Mouse (Mus musculus): ENCODE measurements at regions not wholly inside any gene's neighbourhood (a gene's known extent, or its start where the extent isn't known, plus 50 kb on each side); places are given as distances from the start of the nearest gene placed in this dataset.

DNA sequence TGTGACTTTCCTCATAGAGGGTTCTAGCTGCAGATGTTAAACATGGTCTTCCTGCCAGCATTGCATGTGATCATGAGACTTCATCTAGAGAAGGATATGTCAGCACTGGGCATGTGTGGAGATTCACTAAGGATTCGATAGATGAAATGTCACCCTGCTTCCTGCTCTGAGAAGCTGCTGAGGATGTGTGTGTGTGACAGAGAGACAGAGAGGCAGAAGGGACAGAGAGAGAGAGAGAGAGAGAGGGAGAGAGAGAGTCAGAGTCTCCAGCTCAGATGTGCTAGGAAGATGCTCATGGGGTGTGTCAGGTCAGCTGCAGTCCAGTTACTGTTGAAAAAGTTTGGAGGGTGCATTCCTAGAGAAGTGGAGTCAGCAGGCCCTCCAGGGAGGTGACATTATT lies 78.9 kb upstream of the Glrp1 start:
- no peak for TF ChIP-seq CTCF (IDR thresholded peaks at IDR 0.05; ENCODE audit: borderline replicate concordance, insufficient read depth, low read depth, low read length)
- DNase-seq, result no peak
- WGBS, result 87% methylated on average over 1 of the region's 1 CpGs
- Histone ChIP-seq H3K27me3 (ENCODE audit: control insufficient read depth, insufficient read depth, low read length) (no peaks in the 10 kb centered on the region; the same call in 1 of the 2 replicates), H3K27ac (ENCODE audit: insufficient read depth, low read length) (no peak overlapping the region), H3K4me1 (ENCODE audit: control insufficient read depth, insufficient read depth, low read length) (no peaks in the 10 kb centered on the region), H3K4me3 (replicated peaks; ENCODE audit: insufficient read depth, low read depth, low read length) (no peak overlapping the region)

DNA sequence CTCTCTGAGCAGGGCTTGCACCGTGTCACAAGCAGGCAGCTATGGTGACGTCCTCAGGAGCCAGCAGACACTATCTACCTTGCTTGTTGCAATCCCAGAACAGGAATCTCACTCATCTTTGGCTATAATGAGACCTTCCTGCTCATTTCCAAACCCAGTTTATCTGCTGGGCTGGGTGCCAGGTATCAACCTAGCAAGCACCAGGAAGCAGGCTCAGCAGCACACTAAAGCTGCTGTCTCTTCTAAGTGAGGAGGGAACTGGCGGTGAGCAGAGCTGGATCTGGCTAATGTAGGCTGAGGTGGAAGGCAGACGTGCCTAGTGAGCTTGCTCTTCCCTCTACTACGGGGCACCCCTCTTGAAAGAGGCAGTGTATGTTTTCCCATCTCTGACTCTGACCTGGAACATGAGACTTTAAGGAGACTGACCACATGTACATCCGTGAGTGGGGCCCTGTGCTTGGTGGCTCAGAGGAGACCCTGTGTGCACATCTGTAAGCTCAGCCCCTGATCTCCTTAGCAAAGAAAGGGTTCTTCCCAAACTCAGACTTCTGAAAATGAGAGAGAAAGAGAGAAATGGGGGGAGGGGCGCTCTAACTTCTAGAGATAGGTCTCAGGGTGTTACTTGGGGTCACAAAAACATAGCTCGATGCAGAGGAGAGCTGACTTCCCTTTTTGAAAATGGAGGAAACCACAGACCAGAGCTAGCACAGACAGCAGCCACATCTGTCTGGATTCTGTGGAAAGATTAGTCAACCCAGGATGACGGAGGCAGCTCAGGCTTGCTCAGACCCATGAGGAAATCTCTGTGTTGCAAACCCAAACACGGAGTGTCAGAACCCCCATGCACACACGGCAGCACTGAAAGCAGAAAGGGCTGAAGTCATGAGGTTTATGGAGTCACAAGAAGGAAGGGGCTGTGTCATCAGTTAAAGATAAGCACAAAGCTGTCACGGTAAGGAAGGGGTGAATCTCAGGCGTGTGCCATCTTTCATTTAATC lies 77.3 kb upstream of the Glrp1 start:
- Histone ChIP-seq H3K4me3 (replicated peaks; ENCODE audit: insufficient read depth, low read depth, low read length) (no peak overlapping the region), H3K27me3 (ENCODE audit: control insufficient read depth, insufficient read depth, low read length) (no peaks in the 10 kb centered on the region; the same call in 1 of the 2 replicates), H3K4me1 (ENCODE audit: control insufficient read depth, insufficient read depth, low read length) (no peaks in the 10 kb centered on the region), H3K27ac (ENCODE audit: insufficient read depth, low read length) (no peak overlapping the region)
- TF ChIP-seq POLR2A (IDR thresholded peaks at IDR 0.05; ENCODE audit: borderline replicate concordance, insufficient read depth, low read length) (no peak), CTCF (IDR thresholded peaks at IDR 0.05; ENCODE audit: borderline replicate concordance, insufficient read depth, low read depth, low read length) (no peak)
- WGBS, result 81% methylated on average over 13 of the region's 13 CpGs
- DNase-seq, result no peak

DNA sequence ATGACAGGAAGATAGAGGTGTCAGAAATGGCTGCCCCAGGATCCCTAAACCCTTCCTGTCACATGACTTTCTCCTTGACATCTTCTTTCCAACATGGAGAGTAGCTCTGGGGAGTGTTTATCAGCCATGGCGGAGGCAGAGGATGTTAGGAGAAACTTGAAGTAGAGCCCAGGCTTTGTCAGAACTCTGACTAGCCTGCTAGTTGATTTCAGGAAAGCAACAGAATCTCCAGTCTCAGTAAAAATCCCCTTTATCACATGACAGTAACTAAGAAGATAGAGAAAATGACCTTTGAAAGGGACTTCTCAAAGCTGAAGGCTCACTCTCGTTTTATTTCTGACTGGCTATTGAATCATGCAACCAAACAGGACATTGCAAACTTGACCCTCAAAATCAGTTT lies 76.3 kb upstream of the Glrp1 start:
- 84% methylated on average over 2 of the region's 2 CpGs for WGBS
- H3K27me3 ChIP-seq (ENCODE audit: control insufficient read depth, insufficient read depth, low read length), result no peaks in the 10 kb centered on the region; the same call in 1 of the 2 replicates
- no peak overlapping the region for H3K4me3 ChIP-seq (replicated peaks; ENCODE audit: insufficient read depth, low read depth, low read length)

DNA sequence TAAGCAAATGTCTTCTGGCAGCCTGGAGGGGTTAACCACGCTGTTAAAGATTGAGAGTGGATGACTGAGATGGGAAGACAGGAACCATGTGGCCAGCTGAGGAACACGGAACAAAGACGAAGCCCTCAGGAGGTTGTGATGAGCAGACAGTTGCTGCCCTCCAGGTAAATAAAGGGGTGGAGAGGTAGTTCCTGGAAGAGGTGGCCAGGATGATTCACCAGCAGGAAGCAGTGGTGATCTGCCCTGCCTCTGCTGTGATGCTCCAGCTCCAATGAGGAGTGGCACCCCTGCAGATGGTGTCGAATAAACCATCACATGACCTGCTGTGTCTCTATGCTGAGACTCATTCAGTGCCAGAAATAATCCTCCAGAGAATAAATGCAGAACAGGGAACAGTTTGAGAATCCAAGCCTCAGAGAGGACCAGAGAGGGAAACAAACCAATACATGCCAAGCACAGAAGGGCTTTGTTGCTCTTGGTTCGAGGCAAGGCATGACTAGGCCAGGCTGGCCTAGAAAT lies 74.7 kb upstream of the Glrp1 start:
- DNase-seq, result no peak
- TF ChIP-seq POLR2A (IDR thresholded peaks at IDR 0.05; ENCODE audit: borderline replicate concordance, insufficient read depth, low read length) (no peak), CTCF (IDR thresholded peaks at IDR 0.05; ENCODE audit: borderline replicate concordance, insufficient read depth, low read depth, low read length) (no peak)
- H3K27ac ChIP-seq (ENCODE audit: insufficient read depth, low read length), result no peak overlapping the region
- 45% methylated on average over 5 of the region's 5 CpGs for WGBS
- no peak overlapping the region for H3K4me3 ChIP-seq (replicated peaks; ENCODE audit: insufficient read depth, low read depth, low read length)
- no peaks in the 10 kb centered on the region for H3K27me3 ChIP-seq (ENCODE audit: control insufficient read depth, insufficient read depth, low read length)
- H3K4me1 ChIP-seq (ENCODE audit: control insufficient read depth, insufficient read depth, low read length), result no peaks in the 10 kb centered on the region

More for the DNA sequence above, 76.3 kb upstream of the Glrp1 start:
- no peak overlapping the region for H3K27ac ChIP-seq (ENCODE audit: insufficient read depth, low read length)
- no peak for DNase-seq
- H3K4me1 ChIP-seq (ENCODE audit: control insufficient read depth, insufficient read depth, low read length), result no peaks in the 10 kb centered on the region
- TF ChIP-seq POLR2A (IDR thresholded peaks at IDR 0.05; ENCODE audit: borderline replicate concordance, insufficient read depth, low read length) (no peak), CTCF (IDR thresholded peaks at IDR 0.05; ENCODE audit: borderline replicate concordance, insufficient read depth, low read depth, low read length) (no peak)

DNA sequence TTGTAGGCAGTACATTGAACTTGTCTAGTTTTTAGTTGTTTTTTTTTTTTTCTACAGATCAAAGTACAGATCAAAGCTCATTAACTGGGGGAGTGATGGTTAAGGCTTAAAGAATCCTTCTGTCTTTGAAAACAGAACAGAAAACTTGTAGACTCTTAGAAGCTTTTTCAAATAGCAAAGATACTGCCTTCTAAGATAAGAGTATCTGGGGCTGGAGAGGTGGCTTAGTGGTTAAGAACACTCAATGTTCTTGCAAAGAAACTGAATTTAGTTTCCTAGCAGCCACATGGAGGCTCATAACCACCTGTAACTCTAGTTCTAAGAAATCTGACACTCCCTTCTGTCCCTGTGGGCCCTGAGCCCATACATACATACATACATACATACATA lies 68.4 kb upstream of the Glrp1 start:
- DNase-seq, result no peak
- H3K27ac ChIP-seq (ENCODE audit: insufficient read depth, low read length), result no peak overlapping the region
- TF ChIP-seq CTCF (IDR thresholded peaks at IDR 0.05; ENCODE audit: borderline replicate concordance, insufficient read depth, low read depth, low read length) (no peak), POLR2A (IDR thresholded peaks at IDR 0.05; ENCODE audit: borderline replicate concordance, insufficient read depth, low read length) (no peak)
- no peaks in the 10 kb centered on the region; the same call in 1 of the 2 replicates for H3K27me3 ChIP-seq (ENCODE audit: control insufficient read depth, insufficient read depth, low read length)
- no peak overlapping the region for H3K4me3 ChIP-seq (replicated peaks; ENCODE audit: insufficient read depth, low read depth, low read length)
- H3K4me1 ChIP-seq (ENCODE audit: control insufficient read depth, insufficient read depth, low read length), result no peaks in the 10 kb centered on the region

DNA sequence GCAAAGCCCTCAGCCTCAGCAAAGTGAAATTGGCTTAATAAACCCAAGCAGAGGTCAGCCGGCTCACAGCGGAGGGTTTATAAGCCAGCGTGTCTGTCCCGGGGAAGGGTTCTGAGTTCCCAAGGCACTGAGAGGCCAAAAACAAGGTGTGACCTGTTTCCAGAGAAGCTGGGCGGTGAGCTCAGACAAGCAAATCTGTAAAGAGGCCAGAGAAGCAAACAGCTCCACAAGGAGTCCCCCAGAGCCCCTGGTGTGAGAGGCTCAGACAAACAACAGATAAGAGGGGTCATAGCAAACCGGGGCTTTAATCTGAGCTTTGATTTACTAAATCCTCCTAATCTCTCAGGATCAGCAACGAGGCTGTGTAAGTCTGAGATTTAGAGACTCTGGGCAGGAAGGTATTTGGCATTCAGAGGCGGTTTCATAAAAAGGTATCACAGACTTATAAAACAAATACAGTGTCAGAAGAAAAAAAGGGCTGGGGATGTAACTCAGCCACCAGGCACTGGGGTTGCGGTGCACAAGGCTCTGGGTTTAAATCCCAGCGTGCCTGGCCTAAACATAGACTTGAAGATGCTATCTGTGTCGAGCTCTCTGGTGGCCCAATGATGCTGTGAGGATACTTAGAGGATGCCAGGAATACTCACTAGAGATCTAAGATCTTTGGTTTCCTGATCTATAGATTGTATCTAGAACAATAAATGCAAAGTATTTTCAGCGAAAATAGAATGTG lies 67.8 kb upstream of the Glrp1 start:
- no peak for TF ChIP-seq CTCF (IDR thresholded peaks at IDR 0.05; ENCODE audit: borderline replicate concordance, insufficient read depth, low read depth, low read length)
- no peak for TF ChIP-seq POLR2A (IDR thresholded peaks at IDR 0.05; ENCODE audit: borderline replicate concordance, insufficient read depth, low read length)
- Histone ChIP-seq H3K4me3 (replicated peaks; ENCODE audit: insufficient read depth, low read depth, low read length) (no peak overlapping the region), H3K27ac (ENCODE audit: insufficient read depth, low read length) (no peak overlapping the region), H3K4me1 (ENCODE audit: control insufficient read depth, insufficient read depth, low read length) (no peaks in the 10 kb centered on the region), H3K27me3 (ENCODE audit: control insufficient read depth, insufficient read depth, low read length) (no peaks in the 10 kb centered on the region; the same call in 1 of the 2 replicates)
- no peak for DNase-seq
- 65% methylated on average over 12 of the region's 12 CpGs for WGBS

DNA sequence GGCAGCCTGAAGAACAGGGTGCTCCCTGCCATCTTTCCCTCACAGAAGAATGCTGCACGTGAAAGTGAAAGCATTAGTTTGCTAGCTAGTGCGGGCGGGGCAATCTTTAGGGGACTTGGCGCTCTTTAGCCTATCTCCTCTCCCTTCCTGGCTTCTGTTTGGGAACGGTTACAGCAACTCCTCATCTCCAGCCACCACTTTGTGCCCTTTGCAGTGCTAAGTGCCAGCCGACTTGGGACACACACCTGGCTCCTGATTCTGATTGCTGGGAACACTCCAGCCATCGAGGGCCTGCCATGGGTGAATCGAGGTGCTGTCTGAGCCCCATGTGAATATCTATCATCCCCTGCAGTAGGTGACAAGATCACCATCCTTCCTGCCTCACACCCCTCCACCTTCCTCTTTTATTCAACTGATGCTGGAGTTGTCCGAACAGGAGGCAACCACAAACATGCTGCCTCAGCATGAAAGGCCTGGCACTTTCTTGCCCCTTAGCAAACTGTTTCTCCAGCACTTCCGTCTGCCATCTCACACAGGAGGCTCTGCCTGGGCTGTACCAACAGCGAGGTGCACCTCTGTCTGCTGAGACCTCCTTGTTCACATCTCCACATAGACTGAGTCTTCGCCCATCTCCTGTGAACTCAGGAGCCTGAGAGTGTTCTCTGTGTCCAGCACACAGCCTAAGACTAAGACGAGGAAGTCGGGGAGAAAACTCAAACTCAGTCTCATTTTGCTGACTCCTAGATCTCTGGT lies 66.2 kb upstream of the Glrp1 start:
- Histone ChIP-seq H3K27ac (ENCODE audit: insufficient read depth, low read length) (no peak overlapping the region), H3K4me3 (replicated peaks; ENCODE audit: insufficient read depth, low read depth, low read length) (no peak overlapping the region), H3K27me3 (ENCODE audit: control insufficient read depth, insufficient read depth, low read length) (no peaks in the 10 kb centered on the region; the same call in 1 of the 2 replicates), H3K4me1 (ENCODE audit: control insufficient read depth, insufficient read depth, low read length) (no peaks in the 10 kb centered on the region)
- TF ChIP-seq CTCF (IDR thresholded peaks at IDR 0.05; ENCODE audit: borderline replicate concordance, insufficient read depth, low read depth, low read length) (no peak), POLR2A (IDR thresholded peaks at IDR 0.05; ENCODE audit: borderline replicate concordance, insufficient read depth, low read length) (no peak)
- WGBS, result 71% methylated on average over 14 of the region's 14 CpGs
- DNase-seq, result no peak

Data from cerebellum, adult 2 months (tissue).